Mouse (Mus musculus): ENCODE results near the gene Cdc73.
"Not testable (repeated sequence)": the region's sequence is repeated elsewhere in the genome, so short reads cannot be mapped to it uniquely, and the experiment has no call there.

Gene Cdc73

DNA sequence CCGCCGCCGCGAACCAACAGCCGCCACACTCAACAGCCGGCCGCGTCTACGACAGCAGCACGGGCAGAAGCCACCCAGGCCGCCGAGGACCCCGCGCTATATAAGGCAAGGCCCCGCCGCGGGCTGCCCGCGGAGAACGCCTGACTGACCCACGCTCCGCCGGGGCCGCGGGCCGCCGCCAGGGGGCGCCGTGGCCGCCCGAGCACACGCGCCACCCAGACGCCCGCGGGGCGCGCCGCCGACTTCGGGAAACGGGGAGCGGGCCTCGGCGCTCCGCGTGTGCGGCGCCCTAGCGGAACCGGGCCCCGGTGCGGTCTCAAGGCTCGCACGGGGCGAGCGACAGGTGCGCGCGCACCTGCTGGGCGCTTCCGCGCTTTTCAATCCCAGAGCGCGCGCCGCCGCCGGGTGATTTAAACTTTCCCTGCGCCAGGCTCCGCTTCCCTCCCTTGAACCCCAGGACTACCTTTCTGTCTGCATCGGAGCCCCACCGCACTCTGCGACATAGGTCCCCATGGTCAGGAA lies at the start of gene Cdc73:
TSS of gene Cdc73 (minus strand) at position 153 of the 522 bp plus-strand sequence.
- DNase-seq, result peak; percentile 93 to 96

- DNase-seq, result no peak
Measured at GRCm38 (mm10) chr1:143745871-143746270, 43.2 kb upstream of the Cdc73 start.

GRCm38 (mm10) chr1:143742186-143742585 lies 39.5 kb upstream of the Cdc73 start:
- DNase-seq, result no peak

GRCm38 (mm10) chr1:143741331-143741730 lies 38.6 kb upstream of the Cdc73 start:
- no peak for DNase-seq

- peak; percentile 25 to 46 for DNase-seq
Measured at GRCm38 (mm10) chr1:143740581-143740980, 37.9 kb upstream of the Cdc73 start.

GRCm38 (mm10) chr1:143739361-143740350 lies 37.0 kb upstream of the Cdc73 start:
- DNase-seq, result peak; percentile 97 to 99

DNA sequence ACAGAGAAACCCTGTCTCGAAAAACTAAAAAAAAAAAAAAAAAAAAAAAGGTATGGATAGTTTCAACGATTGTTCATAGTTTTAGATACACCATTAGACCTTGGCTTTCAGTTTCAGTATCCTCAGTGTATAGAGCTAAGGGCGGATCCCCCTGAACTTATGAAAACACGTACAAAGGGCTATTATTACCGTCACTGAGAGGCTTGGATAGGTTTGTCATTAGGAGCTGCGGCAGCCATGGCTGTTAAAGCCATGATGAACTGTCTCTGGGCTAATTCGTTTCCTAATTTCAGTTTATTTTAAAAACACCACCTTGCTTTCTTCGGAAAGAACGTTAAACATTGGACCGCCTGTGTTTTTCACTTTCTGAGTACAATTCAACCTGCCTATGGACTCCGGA lies 36.1 kb upstream of the Cdc73 start:
- peak in 1 of 2 experiments; percentile 15 for DNase-seq

DNA sequence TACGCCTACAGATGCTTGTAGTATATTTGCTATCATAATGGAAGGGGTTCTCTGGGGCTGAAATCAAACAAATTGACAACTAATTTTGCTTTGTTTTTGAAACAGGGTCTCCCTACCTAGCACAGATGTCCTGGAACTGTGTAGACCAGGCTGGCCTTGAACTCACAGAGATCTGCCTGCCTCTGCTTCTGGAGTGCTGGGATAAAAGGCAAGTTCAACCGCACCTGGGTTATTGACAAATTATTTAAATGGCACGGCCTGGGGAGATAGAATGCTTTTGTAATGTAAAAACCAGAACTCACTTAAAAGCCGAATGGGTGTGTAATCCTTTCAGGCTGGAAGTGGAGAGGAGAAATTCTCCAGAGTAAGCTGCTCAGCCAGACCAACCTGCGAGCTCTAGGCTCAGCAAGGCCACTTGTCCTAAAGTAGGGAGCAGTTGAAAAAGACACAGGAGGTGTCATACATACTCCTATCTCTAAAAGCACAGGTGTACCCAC lies 31.3 kb upstream of the Cdc73 start:
- no peak for DNase-seq

GRCm38 (mm10) chr1:143731691-143732090 lies 29.0 kb upstream of the Cdc73 start:
- no peak for DNase-seq

GRCm38 (mm10) chr1:143730899-143731298 lies 28.2 kb upstream of the Cdc73 start:
- DNase-seq, result no peak

- no peak for DNase-seq
Measured at GRCm38 (mm10) chr1:143727701-143728445, 25.2 kb upstream of the Cdc73 start.

DNA sequence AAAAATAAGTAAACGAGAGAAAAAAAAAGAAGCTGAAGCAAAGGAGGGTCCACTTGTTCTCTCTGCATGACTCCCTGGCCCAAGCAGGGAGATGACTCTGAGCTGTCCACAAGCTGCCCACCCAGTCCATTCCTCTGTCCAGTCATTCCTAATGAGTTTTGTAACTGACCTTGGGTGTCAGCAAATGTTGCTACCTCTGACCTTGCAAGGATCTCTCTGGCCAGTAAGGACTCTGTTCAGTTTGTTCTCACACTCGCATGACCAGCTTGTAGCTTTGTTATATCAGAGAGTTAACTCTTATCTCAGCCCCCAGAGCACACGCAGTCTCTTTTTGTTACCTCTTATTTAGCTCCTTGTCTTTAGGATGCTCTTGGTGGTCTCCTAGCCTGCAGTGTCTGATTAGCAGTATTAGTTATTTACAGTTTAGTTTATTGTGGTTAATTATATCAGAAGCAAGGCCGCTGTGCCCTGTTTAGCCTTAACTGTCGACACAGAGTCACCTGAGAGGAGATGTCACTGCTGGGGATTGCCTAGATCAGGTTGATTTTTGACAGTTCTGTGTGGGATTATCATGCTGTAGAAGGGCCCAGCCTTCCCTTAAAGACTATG lies 21.9 kb upstream of the Cdc73 start:
- no peak for DNase-seq

GRCm38 (mm10) chr1:143716038-143716437 lies 13.3 kb upstream of the Cdc73 start, which contains the start of gene Glrx2:
Gene Glrx2, plus strand, starts transcription at chr1:143716338.
- DNase-seq, result not testable (repeated sequence)

- no peak for DNase-seq
Measured at GRCm38 (mm10) chr1:143710627-143710976, 7.9 kb upstream of the Cdc73 start.

DNA sequence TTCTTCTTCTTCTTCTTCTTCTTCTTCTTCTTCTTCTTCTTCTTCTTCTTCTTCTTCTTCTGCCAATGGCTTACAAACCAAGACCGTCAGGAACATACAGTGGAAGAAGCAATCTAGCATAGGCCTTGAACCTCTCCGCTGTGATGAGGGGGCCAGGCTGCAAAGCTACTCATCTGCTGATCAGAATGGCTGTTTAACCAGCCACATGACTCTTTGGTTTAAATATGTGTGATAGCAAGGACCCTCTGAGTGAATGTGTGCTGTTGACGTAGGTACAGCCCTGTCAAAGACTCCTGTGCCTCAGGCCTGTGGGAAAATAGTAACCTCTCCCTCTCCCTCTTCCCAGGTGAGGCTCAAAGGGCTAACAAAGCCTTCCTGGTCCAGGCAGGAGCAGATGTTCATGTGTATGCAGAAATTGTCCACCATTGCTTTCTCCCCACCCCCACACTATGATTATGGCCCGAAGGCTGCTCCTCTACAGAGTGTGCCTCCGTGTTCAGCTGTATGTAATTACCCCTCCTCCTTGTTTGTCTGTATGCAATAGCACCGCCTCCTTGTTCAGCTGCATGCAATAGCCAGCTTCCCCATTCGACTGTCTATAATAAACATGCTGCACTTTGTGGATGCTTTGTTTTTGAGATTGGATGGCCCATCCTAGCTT lies 7.4 kb upstream of the Cdc73 start:
- DNase-seq, result no peak

DNA sequence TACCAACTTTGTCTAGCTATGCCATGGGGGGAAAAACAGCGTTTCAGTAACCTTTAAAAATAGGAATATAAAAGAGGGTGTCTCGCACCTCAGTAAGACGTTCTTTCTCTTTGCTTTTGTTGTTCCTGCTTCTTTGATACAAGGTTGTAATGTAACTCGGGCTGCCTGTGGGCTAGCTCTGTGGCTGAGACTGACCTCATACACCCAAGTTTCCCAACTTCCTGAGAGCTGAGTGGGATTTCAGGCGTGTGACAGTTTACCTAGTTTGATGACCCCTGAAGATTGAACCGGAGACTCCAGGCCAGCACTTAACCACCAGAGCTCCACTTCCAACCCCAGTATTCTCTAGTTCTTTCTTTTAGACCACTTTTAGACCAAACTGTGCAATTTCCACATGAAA lies 5.7 kb upstream of the Cdc73 start:
- DNase-seq, result no peak

DNA sequence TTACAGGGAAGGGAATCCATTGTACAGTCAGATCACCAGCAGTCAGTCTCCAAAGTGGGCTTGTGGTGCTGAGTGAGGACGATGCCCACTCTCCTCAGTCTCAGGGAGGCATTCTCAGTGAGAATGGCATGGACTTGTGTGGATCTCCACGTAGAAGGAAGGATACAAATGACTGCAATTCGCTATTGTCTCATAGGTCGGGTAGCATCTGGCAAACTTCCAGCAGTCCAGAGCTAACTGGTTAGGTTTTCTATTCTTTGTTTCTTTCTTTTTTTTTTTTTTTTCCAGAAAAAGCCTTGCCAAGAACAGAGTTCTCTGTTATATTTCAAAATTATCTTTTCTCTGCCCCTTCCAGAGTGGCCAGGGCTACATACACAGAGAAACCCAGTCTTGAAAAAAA lies 4.3 kb upstream of the Cdc73 start:
- DNase-seq, result no peak

DNA sequence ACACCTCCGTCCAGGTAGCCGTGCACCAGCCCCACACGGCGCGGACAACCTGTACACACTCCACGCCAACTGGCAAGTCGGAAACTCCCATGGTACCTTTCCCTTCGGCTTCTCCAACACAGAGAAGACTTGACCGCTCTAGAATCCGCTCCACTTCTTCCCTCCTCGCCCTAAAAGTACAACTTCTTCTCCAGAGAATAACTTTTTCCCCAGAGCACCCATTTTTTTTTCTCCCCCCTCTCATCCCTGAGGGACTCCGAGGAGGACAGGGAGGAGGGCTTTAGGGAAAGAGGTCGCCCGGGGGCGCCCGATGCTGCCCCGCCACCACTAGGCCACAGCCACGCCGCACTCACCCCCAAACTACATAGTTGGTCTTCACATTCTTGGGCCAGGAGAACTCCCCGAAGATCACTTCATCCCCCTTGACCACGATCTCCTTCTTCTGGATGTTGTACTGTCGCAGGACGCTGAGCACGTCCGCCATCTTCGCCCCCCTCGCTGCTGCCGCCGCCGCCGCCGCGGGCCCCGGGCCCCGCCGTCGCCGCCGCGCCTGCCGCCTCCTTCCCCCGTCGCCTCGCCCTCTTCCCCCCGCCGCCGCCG lies 452 bp downstream of the Cdc73 start:
- peak in 1 of 2 experiments; percentile 72 for DNase-seq

DNA sequence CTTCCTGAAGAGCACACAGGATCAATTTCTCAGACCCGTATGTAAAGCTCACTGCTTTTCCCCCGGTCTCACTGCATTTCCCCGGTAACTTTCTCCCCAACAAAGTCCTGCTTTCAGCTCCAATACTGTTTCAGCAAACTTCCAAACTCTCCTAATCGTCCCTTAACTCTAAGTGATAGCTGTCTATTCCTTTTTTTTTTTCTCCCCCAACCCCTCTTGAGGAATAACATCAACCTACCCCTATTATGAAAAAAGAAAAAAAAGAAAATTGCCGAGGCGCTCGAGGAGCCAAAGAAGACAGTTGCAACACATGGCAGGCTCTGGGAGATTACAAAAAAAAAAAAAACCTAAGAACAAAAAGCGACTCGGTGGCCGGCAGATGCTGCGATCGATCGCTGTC lies 957 bp downstream of the Cdc73 start:
- DNase-seq, result no peak

DNA sequence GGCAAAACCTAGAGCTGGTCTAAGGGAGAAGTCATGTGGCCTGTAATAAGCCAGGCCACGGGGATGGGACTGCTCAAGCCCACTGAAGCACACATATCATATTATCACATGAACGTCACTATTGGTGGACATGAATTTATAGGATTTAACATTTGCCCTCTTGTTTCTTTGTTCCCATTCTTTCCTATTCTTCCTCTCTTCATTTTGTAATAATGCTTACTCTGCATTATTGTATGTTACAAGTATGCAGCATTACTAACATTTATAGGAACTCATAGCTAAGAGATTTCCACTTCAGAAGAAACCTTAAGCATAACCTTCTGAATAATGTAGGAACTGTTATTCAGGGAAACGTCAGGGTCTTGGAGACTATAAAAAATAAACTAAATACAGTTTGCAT lies 17.8 kb downstream of the Cdc73 start:
- no peak for DNase-seq

GRCm38 (mm10) chr1:143681108-143681507 lies 21.6 kb downstream of the Cdc73 start:
- peak; percentile 90 to 92 for DNase-seq

All from cerebellum, postnatal 25 days (tissue).